ENCODE assay signal across 24 mouse cellular contexts in genomic region chr1:131024900-131025842, GRCm38 (mm10). TPM values are rescaled to one million over a fixed set of nuclear protein-coding genes. Genes with fewer than 3 reads are reported as not detected.
"Had no signal": no experiment of that assay in that cellular context is flagged by ENCODE, and none has a peak within 500 bp of the region (broad histone marks: within the 10 kb centered on the region; RNA-seq: fewer than 3 reads in every experiment).

No protein-coding gene starts in this region.

- H3K27me3 ChIP-seq: limb, embryonic 13.5 days; lung, embryonic 15.5 days; midbrain, embryonic 13.5 days; neural tube, embryonic 15.5 days; stomach, embryonic 15.5 days had no signal

- H3K4me2 ChIP-seq: limb, embryonic 13.5 days; liver, embryonic 15.5 days; lung, embryonic 15.5 days; midbrain, embryonic 13.5 days; neural tube, embryonic 15.5 days; stomach, embryonic 15.5 days had no signal

- H3K4me3 ChIP-seq: layer of hippocampus, adult 2 months; limb, embryonic 13.5 days; liver, embryonic 15.5 days; lung, embryonic 15.5 days; midbrain, embryonic 13.5 days; myocyte; neural tube, embryonic 15.5 days; stomach, embryonic 15.5 days had no signal

- H3K4me1 ChIP-seq: lung, embryonic 15.5 days; midbrain, embryonic 13.5 days; neural tube, embryonic 15.5 days; stomach, embryonic 15.5 days had no signal

- H3K36me3 ChIP-seq: limb, embryonic 13.5 days; liver, embryonic 15.5 days; lung, embryonic 15.5 days; midbrain, embryonic 13.5 days; neural tube, embryonic 15.5 days; stomach, embryonic 15.5 days had no signal

- H3K9me3 ChIP-seq: limb, embryonic 13.5 days; liver, embryonic 15.5 days; lung, embryonic 15.5 days; midbrain, embryonic 13.5 days; neural tube, embryonic 15.5 days; stomach, embryonic 15.5 days had no signal

- H3K9ac ChIP-seq: limb, embryonic 13.5 days; liver, embryonic 15.5 days; lung, embryonic 15.5 days; midbrain, embryonic 13.5 days; neural tube, embryonic 15.5 days; stomach, embryonic 15.5 days had no signal

- H3K27ac ChIP-seq: layer of hippocampus, adult 2 months; limb, embryonic 13.5 days; liver, embryonic 15.5 days; lung, embryonic 15.5 days; midbrain, embryonic 13.5 days; neural tube, embryonic 15.5 days; stomach, embryonic 15.5 days had no signal

- DNase-seq: kidney, adult 8-10 months; kidney, postnatal 4 days; left cerebral cortex, postnatal 4 days; lung, postnatal 14 days; retina, postnatal 1 day; right cerebral cortex, postnatal 4 days; spleen, adult 18-20 months; thymus, adult 2 months; thymus, postnatal 25 days had no signal

- ATAC-seq: intestine, embryonic 16.5 days; midbrain, embryonic 13.5 days had no signal

RNA-seq across cellular contexts. Expression of gene Il10, which starts 5.5 kb away (rescaled TPM):
- total RNA-seq: layer of hippocampus, adult 2 months; layer of hippocampus, postnatal 10 days; left cerebral cortex, adult 18-20 months; left cerebral cortex, postnatal 10 days had no signal
- polyA plus RNA-seq: intestine, embryonic 16.5 days; kidney, embryonic 16.5 days; liver, embryonic 15.5 days; midbrain, embryonic 13.5 days; myocyte; neural tube, embryonic 11.5 days; neural tube, embryonic 15.5 days; stomach, embryonic 15.5 days; testis, adult 2 months had no signal
